Mouse (Mus musculus): ENCODE data around the gene Sorcs3.

- TF ChIP-seq CTCF (IDR thresholded peaks at IDR 0.05; ENCODE audit: low read depth) (peak; percentile 56), EP300 (IDR thresholded peaks at IDR 0.05; ENCODE audit: low read depth) (no peak)
These were observed 1.8 kb upstream of the Sorcs3 start for GRCm38 (mm10) chr19:48203928-48204470.
